Mouse (Mus musculus) lung, embryonic 15.5 days (tissue): ENCODE data around the gene Kdm2b. TPM values are rescaled to one million over a fixed set of nuclear protein-coding genes. Genes with fewer than 3 reads are reported as not detected.
A peak's percentile ranks its signal among the peaks of the same experiment; 100 is the strongest.

ENCODE experiments used
- ATAC-seq: fragments of 200-750 bp; cut with Nextera tagmentation; 2 replicates; pipeline ENCODE4 v1.8.0; 2017; ENCODE audit warnings: moderate number of reproducible peaks, borderline replicate concordance; ENCODE audit not compliant: low FRiP score, low TSS enrichment; ENCODE audit errors: extremely low read depth
- H3K27ac ChIP-seq: fragments of 300-500 bp; sonication (generic); 2 replicates; pipeline ENCODE4 v1.5.1; 2015; ENCODE audit warnings: moderate library complexity, mild to moderate bottlenecking, inconsistent platforms
- H3K27me3 ChIP-seq: fragments of 300-500 bp; sonication (generic); 2 replicates; pipeline ENCODE4 v1.6.1; 2015; ENCODE audit warnings: inconsistent platforms
- H3K36me3 ChIP-seq: fragments of 300-500 bp; sonication (generic); 2 replicates; pipeline ENCODE4 v1.6.1; 2015; ENCODE audit warnings: inconsistent platforms
- H3K4me1 ChIP-seq: fragments of 300-500 bp; sonication (generic); 2 replicates; pipeline ENCODE4 v1.6.1; 2015; ENCODE audit warnings: inconsistent platforms
- H3K4me2 ChIP-seq: fragments of 300-500 bp; sonication (generic); 2 replicates; pipeline ENCODE4 v1.6.1; 2015; ENCODE audit warnings: inconsistent platforms, mild to moderate bottlenecking, moderate library complexity
- H3K4me3 ChIP-seq: fragments of 300-500 bp; sonication (generic); 2 replicates; pipeline ENCODE4 v1.5.1; 2015; ENCODE audit warnings: mild to moderate bottlenecking, inconsistent platforms
- H3K9ac ChIP-seq: fragments of 300-500 bp; sonication (generic); 2 replicates; pipeline ENCODE4 v1.6.1; 2015; ENCODE audit warnings: inconsistent platforms
- H3K9me3 ChIP-seq: fragments of 300-500 bp; sonication (generic); 2 replicates; pipeline ENCODE4 v1.6.1; 2016; ENCODE audit warnings: inconsistent platforms
- WGBS: fragments of 180-500 bp; shearing (Covaris S2); methylation state at CpG from one replicate; pipeline ENCODE4 v1.1.7; 2015; 5-methylcytosine and 5-hydroxymethylcytosine counted together
- polyA plus RNA-seq: library from polyadenylated mRNA; unstranded; fragments of >200 nt; fragmentation: Nextera tagmentation; extraction: Ambion mirVana; gene quantifications from 2 replicates; pipeline ENCODE4 v1.2.1, GENCODE M21; 2015

Gene Kdm2b
- 36.4 and 38.1 TPM in 2 replicates for polyA plus RNA-seq

DNA sequence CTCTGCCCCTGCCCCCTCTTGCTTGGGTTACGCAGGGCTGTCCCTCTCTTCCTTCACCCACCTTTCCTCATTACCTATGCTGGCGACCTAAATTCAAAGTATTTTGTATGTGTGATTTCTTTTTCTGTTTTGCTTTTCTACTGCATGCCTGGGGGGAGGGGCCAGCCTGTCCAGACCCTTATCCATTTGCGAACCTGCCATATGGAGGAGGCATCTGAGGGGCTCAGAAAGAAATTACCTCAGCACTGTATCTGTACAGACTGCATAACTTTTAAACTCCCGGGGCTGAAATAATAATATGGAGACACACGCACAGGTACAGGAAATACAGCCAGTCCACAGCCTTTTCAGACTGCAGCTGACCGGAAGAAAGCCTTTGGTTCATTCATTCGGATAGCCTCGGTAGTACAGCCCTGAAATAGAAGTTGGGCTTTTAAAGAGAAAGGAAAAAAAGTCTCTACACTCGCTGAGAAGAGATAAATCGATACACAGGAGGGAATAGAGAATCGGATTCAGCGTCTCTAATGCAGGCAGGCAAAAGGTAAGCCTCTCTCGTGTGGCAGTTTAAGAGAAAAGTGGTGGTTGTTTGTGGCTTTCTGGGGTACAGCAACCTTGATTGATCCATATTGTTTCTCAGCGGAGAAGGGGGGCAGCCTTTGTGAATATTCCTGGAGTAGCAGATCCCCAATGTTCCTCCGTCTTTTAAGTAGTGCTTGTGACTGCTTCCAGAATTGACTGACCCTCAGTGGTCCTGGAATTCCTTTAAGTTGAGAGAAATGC is at the start of gene Kdm2b:
Gene Kdm2b, minus strand, starts transcription at position 273 of the 780 bp plus-strand sequence.
- Histone ChIP-seq H3K9me3 (no peaks in the 10 kb centered on the region), H3K27me3 (no peaks in the 10 kb centered on the region), H3K4me2 (peak within 1 kb of the TSS; percentile 95), H3K4me1 (peaks cover 40% of the 10 kb centered on the region), H3K27ac (peak within 1 kb of the TSS; percentile 87), H3K9ac (peak within 1 kb of the TSS; percentile 77), H3K4me3 (peak within 1 kb of the TSS; percentile 77), H3K36me3 (no peaks in the 10 kb centered on the region)
- peak; percentile 7; the same call in 1 of the 2 replicates for ATAC-seq
- WGBS = 6% methylated on average over 15 of the region's 15 CpGs

DNA sequence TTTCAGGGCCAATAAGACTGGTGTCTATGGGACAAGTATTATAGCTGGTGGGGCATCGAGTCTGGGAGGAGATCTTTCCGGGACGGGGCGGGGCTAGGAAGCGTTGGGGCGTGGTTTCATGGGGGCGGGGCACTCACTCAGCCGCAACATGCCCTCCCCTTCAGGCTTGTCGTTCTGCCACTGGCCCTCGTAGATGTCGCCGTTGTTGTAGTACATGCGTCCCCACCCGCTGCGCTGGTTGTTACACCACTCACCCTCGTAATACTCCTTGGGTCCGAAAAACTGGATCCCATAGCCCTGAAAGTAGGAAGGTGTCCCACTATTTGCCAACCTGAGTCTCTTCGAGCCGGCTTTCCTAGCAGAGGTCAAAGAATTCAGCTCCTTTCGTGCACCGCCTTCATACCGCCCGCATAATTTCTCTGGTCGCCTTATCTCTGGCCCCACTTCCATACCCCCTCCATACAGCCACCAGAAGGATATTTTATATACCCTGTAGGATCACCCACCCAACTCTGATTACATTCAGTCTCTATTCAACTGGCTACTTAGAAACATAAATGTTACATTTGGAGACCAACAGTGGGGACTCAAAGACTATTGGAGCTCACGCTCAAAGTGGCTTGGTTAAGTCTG is 49.6 kb upstream of the Kdm2b start:
- Histone ChIP-seq H3K36me3 (no peaks in the 10 kb centered on the region), H3K4me2 (peak overlapping the region; percentile 79), H3K9me3 (no peaks in the 10 kb centered on the region), H3K27me3 (no peaks in the 10 kb centered on the region), H3K4me3 (peak overlapping the region; percentile 38), H3K9ac (peak overlapping the region; percentile 24; the same call in 1 of the 2 replicates), H3K27ac (no peak overlapping the region), H3K4me1 (peaks cover 19% of the 10 kb centered on the region)
- 4% methylated on average over 25 of the region's 25 CpGs for WGBS
- peak; percentile 82 for ATAC-seq

DNA sequence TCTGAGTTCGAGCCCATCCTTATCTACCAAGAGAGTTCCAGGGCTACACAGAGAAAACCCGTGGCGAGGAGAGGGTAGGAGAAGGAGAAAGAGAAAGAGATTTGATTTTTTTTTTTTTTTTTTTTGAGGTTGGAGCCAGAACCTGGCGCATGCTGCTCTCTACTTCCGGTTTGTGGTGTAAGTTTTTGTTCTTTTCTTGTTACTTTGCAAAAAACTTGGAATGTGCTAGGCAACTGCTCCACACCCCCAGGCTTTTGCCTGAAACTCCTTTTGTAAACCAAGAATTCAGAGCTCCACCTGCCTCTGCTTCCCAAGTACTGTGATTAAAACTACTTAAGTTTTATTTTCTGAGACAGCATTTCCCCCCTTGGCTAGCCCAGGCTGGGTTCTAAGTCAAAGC is 48.5 kb upstream of the Kdm2b start:
- Histone ChIP-seq H3K4me3 (no peak overlapping the region), H3K4me1 (peaks cover 19% of the 10 kb centered on the region), H3K9me3 (no peaks in the 10 kb centered on the region), H3K36me3 (no peaks in the 10 kb centered on the region), H3K4me2 (no peak overlapping the region), H3K9ac (no peak overlapping the region), H3K27me3 (no peaks in the 10 kb centered on the region), H3K27ac (no peak overlapping the region)
- no peak for ATAC-seq
- 78% methylated on average over 5 of the region's 5 CpGs for WGBS

DNA sequence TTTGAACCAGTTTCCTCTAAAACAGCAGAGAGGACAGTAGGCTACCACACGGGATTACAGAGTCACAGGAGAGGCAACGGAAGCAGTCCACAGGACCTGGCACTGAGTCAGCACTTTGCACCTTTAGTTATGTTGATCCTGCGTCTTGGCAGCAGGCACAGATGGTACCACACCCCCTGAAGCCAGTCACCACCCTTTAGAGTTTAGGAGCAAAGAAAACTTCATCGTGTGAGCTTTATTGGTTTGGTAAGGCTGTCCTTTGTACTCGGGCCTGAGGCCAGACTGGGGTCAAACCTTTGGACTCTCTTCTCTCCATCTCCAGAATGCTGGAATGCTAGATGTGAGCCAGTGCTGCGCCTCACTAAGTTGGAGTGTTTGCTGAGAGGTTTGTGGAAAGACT is 45.9 kb upstream of the Kdm2b start:
- no peaks in the 10 kb centered on the region for H3K9me3 ChIP-seq
- H3K4me1 ChIP-seq = peaks cover 19% of the 10 kb centered on the region
- H3K9ac ChIP-seq = no peak overlapping the region
- no peak overlapping the region for H3K4me2 ChIP-seq
- H3K4me3 ChIP-seq = no peak overlapping the region
- ATAC-seq = no peak
- no peaks in the 10 kb centered on the region for H3K27me3 ChIP-seq
- peaks cover 19% of the 10 kb centered on the region; the same call in 1 of the 2 replicates for H3K36me3 ChIP-seq
- H3K27ac ChIP-seq = no peak overlapping the region
- 17% methylated on average over 6 of the region's 6 CpGs for WGBS

- H3K27me3 ChIP-seq = no peaks in the 10 kb centered on the region
- H3K9me3 ChIP-seq = no peaks in the 10 kb centered on the region
- H3K4me1 ChIP-seq = peaks cover 19% of the 10 kb centered on the region
- no peak overlapping the region for H3K27ac ChIP-seq
- no peak overlapping the region for H3K9ac ChIP-seq
- ATAC-seq = no peak
- no peak overlapping the region for H3K4me3 ChIP-seq
- H3K36me3 ChIP-seq = peaks cover 23% of the 10 kb centered on the region; the same call in 1 of the 2 replicates
- no peak overlapping the region for H3K4me2 ChIP-seq
- 77% methylated on average over 4 of the region's 4 CpGs for WGBS
Observed at GRCm38 (mm10) chr5:123035089-123035488, 45.5 kb upstream of the Kdm2b start.

DNA sequence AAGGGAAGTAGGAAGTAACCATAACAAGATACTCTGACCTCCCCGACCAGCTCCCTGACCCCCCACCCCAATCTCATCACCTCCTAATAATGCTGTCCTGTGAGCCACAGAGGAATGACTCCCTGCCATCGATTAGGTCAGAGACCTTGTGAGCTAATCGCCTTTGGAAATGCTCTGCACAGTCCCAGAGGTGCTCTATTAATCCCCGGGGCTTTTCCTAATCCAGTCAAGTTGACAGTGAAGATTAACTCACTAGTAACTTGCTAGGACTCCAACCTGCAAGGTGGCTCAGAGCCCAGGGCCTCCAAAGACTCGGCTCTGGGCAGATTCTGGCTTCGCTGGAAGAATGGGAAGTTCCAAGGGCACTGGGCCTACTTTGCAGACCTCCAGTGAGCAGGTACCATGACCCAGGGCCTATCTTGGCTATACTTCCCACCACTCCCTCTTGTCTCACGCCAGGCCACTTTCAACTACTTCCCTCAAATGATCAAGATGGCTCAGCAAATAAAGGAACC is 44.1 kb upstream of the Kdm2b start:
- H3K4me2 ChIP-seq = no peak overlapping the region
- WGBS = 73% methylated on average over 7 of the region's 7 CpGs
- ATAC-seq = no peak

GRCm38 (mm10) chr5:123031312-123031711 is 41.7 kb upstream of the Kdm2b start:
- ATAC-seq = no peak
- WGBS = 81% methylated on average over 3 of the region's 3 CpGs
- no peaks in the 10 kb centered on the region for H3K27me3 ChIP-seq
- peaks cover 22% of the 10 kb centered on the region for H3K4me1 ChIP-seq
- H3K4me3 ChIP-seq = no peak overlapping the region
- peaks cover 33% of the 10 kb centered on the region; the same call in 1 of the 2 replicates for H3K36me3 ChIP-seq
- no peaks in the 10 kb centered on the region for H3K9me3 ChIP-seq
- H3K4me2 ChIP-seq = no peak overlapping the region
- H3K9ac ChIP-seq = no peak overlapping the region
- H3K27ac ChIP-seq = no peak overlapping the region

More for the DNA sequence above, 44.1 kb upstream of the Kdm2b start:
- no peaks in the 10 kb centered on the region for H3K27me3 ChIP-seq
- H3K9me3 ChIP-seq = no peaks in the 10 kb centered on the region
- H3K36me3 ChIP-seq = peaks cover 33% of the 10 kb centered on the region; the same call in 1 of the 2 replicates
- no peak overlapping the region for H3K27ac ChIP-seq
- no peak overlapping the region for H3K4me3 ChIP-seq
- no peak overlapping the region for H3K9ac ChIP-seq
- H3K4me1 ChIP-seq = peaks cover 9% of the 10 kb centered on the region

DNA sequence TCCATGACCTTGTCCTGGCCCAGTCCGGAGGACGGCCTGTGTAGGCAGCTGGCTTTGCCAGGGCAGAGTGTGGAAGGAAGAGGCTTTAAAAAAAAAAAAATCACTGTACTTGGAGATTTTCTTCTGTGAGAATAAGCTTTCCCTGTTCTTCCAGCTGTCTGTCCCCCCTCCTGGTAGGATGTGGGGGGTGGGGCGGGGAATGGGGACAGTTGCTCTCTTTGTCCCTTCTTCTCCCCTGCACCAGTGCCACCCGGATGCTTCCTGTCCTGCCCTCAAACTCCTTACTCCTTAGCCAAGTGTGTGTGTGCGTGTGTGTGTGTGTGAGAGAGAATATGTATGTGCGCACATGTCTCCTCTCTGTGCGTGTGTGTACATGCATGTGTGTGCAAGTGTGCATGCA is 40.1 kb upstream of the Kdm2b start:
- Histone ChIP-seq H3K9me3 (no peaks in the 10 kb centered on the region), H3K36me3 (peaks cover 33% of the 10 kb centered on the region; the same call in 1 of the 2 replicates), H3K4me1 (peaks cover 16% of the 10 kb centered on the region), H3K27ac (no peak overlapping the region), H3K4me2 (no peak overlapping the region), H3K9ac (no peak overlapping the region), H3K4me3 (no peak overlapping the region), H3K27me3 (no peaks in the 10 kb centered on the region)
- WGBS = 87% methylated on average over 7 of the region's 7 CpGs
- ATAC-seq = no peak

GRCm38 (mm10) chr5:123027436-123027835 is 37.8 kb upstream of the Kdm2b start:
- no peak for ATAC-seq

GRCm38 (mm10) chr5:123026414-123026813 is 36.8 kb upstream of the Kdm2b start:
- ATAC-seq = no peak
- H3K36me3 ChIP-seq = peaks cover 23% of the 10 kb centered on the region; the same call in 1 of the 2 replicates
- no peak overlapping the region for H3K4me2 ChIP-seq
- H3K4me3 ChIP-seq = no peak overlapping the region
- no peak overlapping the region for H3K27ac ChIP-seq
- no peaks in the 10 kb centered on the region for H3K9me3 ChIP-seq
- peaks cover 16% of the 10 kb centered on the region for H3K4me1 ChIP-seq
- WGBS = 42% methylated on average over 6 of the region's 6 CpGs
- H3K9ac ChIP-seq = no peak overlapping the region
- H3K27me3 ChIP-seq = no peaks in the 10 kb centered on the region

More at GRCm38 (mm10) chr5:123027436-123027835, 37.8 kb upstream of the Kdm2b start:
- Histone ChIP-seq H3K4me3 (no peak overlapping the region), H3K36me3 (peaks cover 33% of the 10 kb centered on the region; the same call in 1 of the 2 replicates), H3K4me1 (peaks cover 16% of the 10 kb centered on the region), H3K9ac (no peak overlapping the region; the same call in 1 of the 2 replicates), H3K4me2 (no peak overlapping the region), H3K9me3 (no peaks in the 10 kb centered on the region), H3K27ac (no peak overlapping the region), H3K27me3 (no peaks in the 10 kb centered on the region)
- WGBS = 48% methylated on average over 6 of the region's 6 CpGs

DNA sequence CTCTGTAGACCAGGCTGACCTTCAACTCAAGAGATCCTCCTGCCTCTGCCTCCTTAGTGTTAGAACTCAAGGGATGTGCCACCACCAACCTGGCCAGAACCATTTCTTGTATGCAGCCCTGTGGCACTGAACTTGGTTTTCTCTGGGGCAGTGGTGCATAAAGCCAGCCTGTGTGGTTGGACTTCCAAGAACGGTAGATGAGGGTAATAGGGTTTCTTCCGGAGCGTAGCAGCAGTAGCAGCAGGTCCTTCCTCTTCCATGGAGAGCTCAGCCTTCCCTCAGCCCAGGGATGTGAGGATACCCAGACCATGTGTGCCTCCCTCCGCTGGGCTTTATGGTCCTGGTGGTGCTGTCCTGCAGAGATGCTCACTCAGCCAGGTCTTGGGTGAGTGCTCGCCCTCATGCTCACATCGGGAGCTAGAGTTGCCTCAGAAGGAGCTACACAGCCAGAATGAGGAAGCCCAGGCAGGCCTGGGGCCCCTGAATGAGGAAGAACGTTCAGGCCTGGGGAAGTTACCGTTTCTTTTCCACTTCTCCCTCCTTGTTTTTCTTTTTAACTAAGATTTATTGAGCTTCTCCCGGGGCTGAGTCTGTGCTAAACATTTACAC is 35.4 kb upstream of the Kdm2b start:
- no peak overlapping the region for H3K4me3 ChIP-seq
- H3K9me3 ChIP-seq = no peaks in the 10 kb centered on the region
- peaks cover 16% of the 10 kb centered on the region for H3K4me1 ChIP-seq
- no peak overlapping the region for H3K9ac ChIP-seq
- H3K27ac ChIP-seq = no peak overlapping the region
- H3K27me3 ChIP-seq = no peaks in the 10 kb centered on the region
- ATAC-seq = no peak
- 72% methylated on average over 9 of the region's 9 CpGs for WGBS
- no peak overlapping the region for H3K4me2 ChIP-seq
- peaks cover 10% of the 10 kb centered on the region; the same call in 1 of the 2 replicates for H3K36me3 ChIP-seq
